Mouse (Mus musculus): Measurements from ENCODE around the gene Sh3pxd2a. TPM values are rescaled to one million over a fixed set of nuclear protein-coding genes. Genes with fewer than 3 reads are reported as not detected.

Sh3pxd2a gene
- polyA plus RNA-seq, 1 experiment from 2014 or later: 0.62 TPM

- DNase-seq (no peak), ATAC-seq (ENCODE audit: low read depth) (no peak)
- peaks cover 44% of the 10 kb centered on the region for H3K4me1 ChIP-seq (replicated peaks)
- H3K27ac ChIP-seq: no peak overlapping the region
- H3K9me3 ChIP-seq (replicated peaks): no peaks in the 10 kb centered on the region
- no peak overlapping the region for H3K9ac ChIP-seq
- peaks cover 7% of the 10 kb centered on the region; the same call in 1 of the 2 replicates for H3K36me3 ChIP-seq
- 84% methylated on average over 11 of the region's 11 CpGs for WGBS (ENCODE audit: insufficient replicate concordance)
- no peak overlapping the region for H3K4me2 ChIP-seq
- H3K4me3 ChIP-seq (replicated peaks): no peak overlapping the region
- H3K27me3 ChIP-seq: no peaks in the 10 kb centered on the region
Measured at GRCm38 (mm10) chr19:47420539-47420938, 43.7 kb downstream of the Sh3pxd2a start.

GRCm38 (mm10) chr19:47419208-47419607, 45.0 kb downstream of the Sh3pxd2a start:
- Histone ChIP-seq H3K36me3 (peaks cover 7% of the 10 kb centered on the region; the same call in 1 of the 2 replicates), H3K9me3 (replicated peaks) (no peaks in the 10 kb centered on the region), H3K4me3 (replicated peaks) (no peak overlapping the region), H3K4me1 (replicated peaks) (peaks cover 39% of the 10 kb centered on the region), H3K4me2 (no peak overlapping the region), H3K27me3 (no peaks in the 10 kb centered on the region), H3K27ac (no peak overlapping the region), H3K9ac (no peak overlapping the region)
- DNase-seq (no peak), ATAC-seq (ENCODE audit: low read depth) (no peak)
- 70% methylated on average over 8 of the region's 8 CpGs for WGBS (ENCODE audit: insufficient replicate concordance)

- H3K4me2 ChIP-seq: no peak overlapping the region
- H3K4me1 ChIP-seq (replicated peaks): peaks cover 25% of the 10 kb centered on the region
- ATAC-seq (ENCODE audit: low read depth): no peak
- H3K9me3 ChIP-seq (replicated peaks): no peaks in the 10 kb centered on the region
- no peaks in the 10 kb centered on the region for H3K36me3 ChIP-seq
- WGBS (ENCODE audit: insufficient replicate concordance): 82% methylated on average over 12 of the region's 12 CpGs
- H3K9ac ChIP-seq: no peak overlapping the region
- H3K27me3 ChIP-seq: no peaks in the 10 kb centered on the region
- no peak overlapping the region for H3K4me3 ChIP-seq (replicated peaks)
- H3K27ac ChIP-seq: no peak overlapping the region
- no peak for DNase-seq
Measured at GRCm38 (mm10) chr19:47416161-47416560, 48.0 kb downstream of the Sh3pxd2a start.

- H3K27ac ChIP-seq: peak overlapping the region; percentile 21; the same call in 1 of the 2 replicates
- ATAC-seq (ENCODE audit: low read depth): no peak
- no peak overlapping the region for H3K4me3 ChIP-seq (replicated peaks)
- no peak for DNase-seq
- H3K4me2 ChIP-seq: no peak overlapping the region
- no peak overlapping the region; the same call in 1 of the 2 replicates for H3K9ac ChIP-seq
- no peaks in the 10 kb centered on the region for H3K9me3 ChIP-seq (replicated peaks)
- H3K4me1 ChIP-seq (replicated peaks): peaks cover 22% of the 10 kb centered on the region
- no peaks in the 10 kb centered on the region for H3K27me3 ChIP-seq
- WGBS (ENCODE audit: insufficient replicate concordance): 67% methylated on average over 13 of the region's 13 CpGs
- H3K36me3 ChIP-seq: no peaks in the 10 kb centered on the region
Measured at GRCm38 (mm10) chr19:47414142-47414905, 49.9 kb downstream of the Sh3pxd2a start.

- Histone ChIP-seq H3K4me1 (replicated peaks) (peaks cover 29% of the 10 kb centered on the region), H3K27ac (0 out of 2 replicates have a peak overlapping the region, but pooled peaks have one; percentile 29), H3K4me3 (replicated peaks) (no peak overlapping the region), H3K9me3 (replicated peaks) (no peaks in the 10 kb centered on the region), H3K27me3 (no peaks in the 10 kb centered on the region), H3K4me2 (no peak overlapping the region), H3K9ac (no peak overlapping the region), H3K36me3 (no peaks in the 10 kb centered on the region)
- ATAC-seq (ENCODE audit: low read depth) (no peak), DNase-seq (no peak)
- 76% methylated on average over 6 of the region's 6 CpGs for WGBS (ENCODE audit: insufficient replicate concordance)
Measured at GRCm38 (mm10) chr19:47413458-47414005, 50.7 kb downstream of the Sh3pxd2a start.

GRCm38 (mm10) chr19:47412566-47413248, 51.5 kb downstream of the Sh3pxd2a start:
- Histone ChIP-seq H3K4me2 (no peak overlapping the region), H3K27ac (peak overlapping the region; percentile 29), H3K4me1 (replicated peaks) (peaks cover 31% of the 10 kb centered on the region), H3K9me3 (replicated peaks) (no peaks in the 10 kb centered on the region), H3K36me3 (no peaks in the 10 kb centered on the region), H3K27me3 (no peaks in the 10 kb centered on the region), H3K9ac (peak overlapping the region; percentile 26; the same call in 1 of the 2 replicates), H3K4me3 (replicated peaks) (no peak overlapping the region)
- ATAC-seq (ENCODE audit: low read depth) (peak; percentile 64), DNase-seq (no peak)
- WGBS (ENCODE audit: insufficient replicate concordance): 59% methylated on average over 11 of the region's 11 CpGs

GRCm38 (mm10) chr19:47410301-47410700, 53.9 kb downstream of the Sh3pxd2a start:
- 84% methylated on average over 6 of the region's 6 CpGs for WGBS (ENCODE audit: insufficient replicate concordance)
- no peak overlapping the region for H3K9ac ChIP-seq
- no peaks in the 10 kb centered on the region for H3K27me3 ChIP-seq
- no peaks in the 10 kb centered on the region for H3K9me3 ChIP-seq (replicated peaks)
- no peak for DNase-seq
- H3K27ac ChIP-seq: no peak overlapping the region
- no peaks in the 10 kb centered on the region for H3K36me3 ChIP-seq
- H3K4me3 ChIP-seq (replicated peaks): no peak overlapping the region
- peaks cover 55% of the 10 kb centered on the region for H3K4me1 ChIP-seq (replicated peaks)
- no peak overlapping the region for H3K4me2 ChIP-seq
- ATAC-seq (ENCODE audit: low read depth): no peak

GRCm38 (mm10) chr19:47409142-47409541, 55.1 kb downstream of the Sh3pxd2a start:
- Histone ChIP-seq H3K9me3 (replicated peaks) (no peaks in the 10 kb centered on the region), H3K4me1 (replicated peaks) (peaks cover 60% of the 10 kb centered on the region), H3K4me2 (no peak overlapping the region), H3K4me3 (replicated peaks) (no peak overlapping the region), H3K36me3 (no peaks in the 10 kb centered on the region), H3K27me3 (no peaks in the 10 kb centered on the region), H3K27ac (no peak overlapping the region), H3K9ac (no peak overlapping the region)
- no peak for ATAC-seq (ENCODE audit: low read depth)
- DNase-seq: no peak

- Histone ChIP-seq H3K27ac (peak overlapping the region; percentile 57; the same call in 1 of the 2 replicates), H3K4me2 (no peak overlapping the region), H3K9ac (no peak overlapping the region), H3K27me3 (no peaks in the 10 kb centered on the region), H3K4me1 (replicated peaks) (peaks cover 65% of the 10 kb centered on the region), H3K9me3 (replicated peaks) (no peaks in the 10 kb centered on the region), H3K36me3 (no peaks in the 10 kb centered on the region), H3K4me3 (replicated peaks) (no peak overlapping the region)
- WGBS (ENCODE audit: insufficient replicate concordance): 58% methylated on average over 7 of the region's 7 CpGs
- no peak for ATAC-seq (ENCODE audit: low read depth)
- no peak for DNase-seq
Measured at GRCm38 (mm10) chr19:47408656-47409055, 55.5 kb downstream of the Sh3pxd2a start.

GRCm38 (mm10) chr19:47407332-47407731, 56.9 kb downstream of the Sh3pxd2a start:
- Histone ChIP-seq H3K4me3 (replicated peaks) (no peak overlapping the region), H3K36me3 (no peaks in the 10 kb centered on the region), H3K9ac (no peak overlapping the region), H3K4me2 (no peak overlapping the region), H3K27me3 (no peaks in the 10 kb centered on the region), H3K4me1 (replicated peaks) (peaks cover 65% of the 10 kb centered on the region), H3K9me3 (replicated peaks) (no peaks in the 10 kb centered on the region), H3K27ac (peak overlapping the region; percentile 44; the same call in 1 of the 2 replicates)
- WGBS (ENCODE audit: insufficient replicate concordance): 87% methylated on average over 6 of the region's 6 CpGs
- ATAC-seq (ENCODE audit: low read depth) (no peak), DNase-seq (no peak)

GRCm38 (mm10) chr19:47406524-47406923, 57.7 kb downstream of the Sh3pxd2a start:
- no peaks in the 10 kb centered on the region for H3K9me3 ChIP-seq (replicated peaks)
- 38% methylated on average over 6 of the region's 6 CpGs for WGBS (ENCODE audit: insufficient replicate concordance)
- peaks cover 71% of the 10 kb centered on the region for H3K4me1 ChIP-seq (replicated peaks)
- DNase-seq (no peak), ATAC-seq (ENCODE audit: low read depth) (no peak)
- peak overlapping the region; percentile 12; the same call in 1 of the 2 replicates for H3K9ac ChIP-seq
- no peak overlapping the region for H3K4me3 ChIP-seq (replicated peaks)
- peak overlapping the region; percentile 44 for H3K27ac ChIP-seq
- no peaks in the 10 kb centered on the region for H3K27me3 ChIP-seq
- H3K36me3 ChIP-seq: no peaks in the 10 kb centered on the region
- no peak overlapping the region for H3K4me2 ChIP-seq
